Comparison of ENCODE assay signal across 25 mouse cellular contexts in the genomic region with DNA sequence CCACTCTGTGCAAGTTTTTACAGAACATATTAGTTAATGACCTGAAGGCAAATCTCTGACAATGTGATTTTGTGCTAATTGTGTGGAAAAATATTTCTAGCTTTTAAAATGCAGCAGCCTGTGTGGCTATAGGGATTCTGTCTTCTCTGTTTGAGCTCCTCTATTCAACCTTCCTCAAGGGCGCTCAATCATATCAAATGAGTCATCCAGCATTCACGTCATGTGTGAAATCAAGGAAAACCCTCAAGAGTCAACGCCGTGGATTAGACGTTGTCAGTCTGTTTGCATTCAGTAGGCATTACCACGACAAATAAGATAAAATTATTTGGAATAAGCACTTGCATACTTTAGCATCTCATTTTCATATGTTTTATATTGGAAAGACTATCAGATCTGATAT. TPM values are rescaled to one million over a fixed set of nuclear protein-coding genes. Genes with fewer than 3 reads are reported as not detected.
DNase-seq lines count a peak whose midpoint lies in the region; ATAC-seq and TF ChIP-seq lines count a peak whose summit lies in the region.
"Had no signal": no experiment of that assay in that cellular context is flagged by ENCODE, and none has a peak within 500 bp of the region (broad histone marks: within the 10 kb centered on the region; RNA-seq: fewer than 3 reads in every experiment).

No protein-coding gene starts in this region.

- H3K27ac ChIP-seq in midbrain, embryonic 11.5 days (ENCODE audit: low read depth, low read length): no peak overlapping the region
- no peak overlapping the region for H3K27ac ChIP-seq in midbrain, embryonic 10.5 days (replicated peaks)
- H3K27ac ChIP-seq in forebrain, embryonic 16.5 days (ENCODE audit: low read length): no peak overlapping the region
- H3K27ac ChIP-seq in midbrain, embryonic 13.5 days: no peak overlapping the region
- no peak overlapping the region for H3K27ac ChIP-seq in thymus, adult 2 months (ENCODE audit: control insufficient read depth, insufficient read depth, low read length)
- H3K27ac ChIP-seq: gastrocnemius, adult 2 months; heart, embryonic 10.5 days; left cerebral cortex, adult 2 months; limb, embryonic 10.5 days; stomach, postnatal 0 days had no signal

- 19% methylated on average over 6 of the region's 6 CpGs for WGBS in midbrain, embryonic 11.5 days
- WGBS in midbrain, embryonic 10.5 days: 34% methylated on average over 6 of the region's 6 CpGs
- WGBS in forebrain, embryonic 16.5 days: 15% methylated on average over 6 of the region's 6 CpGs
- 8% methylated on average over 6 of the region's 6 CpGs for WGBS in midbrain, embryonic 13.5 days
- WGBS in thymus, adult 2 months: 93% methylated on average over 6 of the region's 6 CpGs

- no peaks in the 10 kb centered on the region; the same call in 1 of the 2 replicates for H3K4me1 ChIP-seq in midbrain, embryonic 11.5 days (ENCODE audit: control insufficient read depth, insufficient read depth, low read length)
- H3K4me1 ChIP-seq in midbrain, embryonic 10.5 days: peaks cover 12% of the 10 kb centered on the region; the same call in 1 of the 2 replicates
- H3K4me1 ChIP-seq in forebrain, embryonic 16.5 days (replicated peaks; ENCODE audit: control insufficient read depth, insufficient read depth, low read length): 0 out of 2 replicates have a peak, but pooled peaks cover 2% of the 10 kb centered on the region
- H3K4me1 ChIP-seq in midbrain, embryonic 13.5 days (replicated peaks): 0 out of 2 replicates have a peak, but pooled peaks cover 3% of the 10 kb centered on the region
- H3K4me1 ChIP-seq in thymus, adult 2 months (replicated peaks; ENCODE audit: control insufficient read depth, insufficient read depth, low read length): no peaks in the 10 kb centered on the region
- H3K4me1 ChIP-seq: heart, embryonic 10.5 days; limb, embryonic 10.5 days had no signal

- TF ChIP-seq POLR2A in thymus, adult 2 months (IDR thresholded peaks at IDR 0.05; ENCODE audit: control insufficient read depth, extremely low read depth, insufficient read depth, low read length, poor library complexity): no peak

- no peak overlapping the region for H3K9ac ChIP-seq in midbrain, embryonic 11.5 days (ENCODE audit: low read length)
- no peak overlapping the region for H3K9ac ChIP-seq in forebrain, embryonic 16.5 days (replicated peaks; ENCODE audit: low read depth, low read length)
- no peak overlapping the region for H3K9ac ChIP-seq in midbrain, embryonic 13.5 days (replicated peaks)

- DNase-seq in midbrain, embryonic 11.5 days (ENCODE audit: low spot score, missing footprints): no peak
- no peak for DNase-seq in midbrain, embryonic 10.5 days (ENCODE audit: low spot score)
- no peak for DNase-seq in thymus, adult 2 months
- no peak for DNase-seq in heart, postnatal 10 days
- no peak for DNase-seq in left cerebral cortex, postnatal 25 days (ENCODE audit: low spot score in 2 of 2)
- DNase-seq: adrenal gland, adult 2 months; cerebellum, postnatal 10 days; embryo, embryonic 11 days; gastrocnemius, adult 2 months; kidney, adult 18-20 months; kidney, postnatal 14 days; lung, adult 2 months; right cerebral cortex, postnatal 4 days had no signal

- H3K4me3 ChIP-seq in midbrain, embryonic 11.5 days (ENCODE audit: low read depth, low read length): no peak overlapping the region
- no peak overlapping the region for H3K4me3 ChIP-seq in midbrain, embryonic 10.5 days
- H3K4me3 ChIP-seq in forebrain, embryonic 16.5 days (replicated peaks; ENCODE audit: low read length): no peak overlapping the region
- no peak overlapping the region for H3K4me3 ChIP-seq in midbrain, embryonic 13.5 days (replicated peaks)
- H3K4me3 ChIP-seq in thymus, adult 2 months (ENCODE audit: control insufficient read depth, insufficient read depth, low read length): no peak overlapping the region
- H3K4me3 ChIP-seq: gastrocnemius, adult 2 months; heart, embryonic 10.5 days; left cerebral cortex, adult 2 months; limb, embryonic 10.5 days had no signal

- ATAC-seq in midbrain, embryonic 11.5 days (ENCODE audit: low FRiP score): peak; percentile 81
- peak; percentile 64; the same call in 1 of the 2 replicates for ATAC-seq in forebrain, embryonic 16.5 days
- peak; percentile 90 for ATAC-seq in midbrain, embryonic 13.5 days

- no peaks in the 10 kb centered on the region for H3K27me3 ChIP-seq in midbrain, embryonic 11.5 days (ENCODE audit: control insufficient read depth, insufficient read depth, low read length)
- no peaks in the 10 kb centered on the region for H3K27me3 ChIP-seq in midbrain, embryonic 10.5 days (ENCODE audit: low read depth, poor library complexity, severe bottlenecking)
- no peaks in the 10 kb centered on the region for H3K27me3 ChIP-seq in forebrain, embryonic 16.5 days (replicated peaks; ENCODE audit: control insufficient read depth, insufficient read depth, low read length)
- H3K27me3 ChIP-seq in midbrain, embryonic 13.5 days: no peaks in the 10 kb centered on the region
- no peaks in the 10 kb centered on the region for H3K27me3 ChIP-seq in thymus, adult 2 months (ENCODE audit: control insufficient read depth, insufficient read depth, low read length)

- TF ChIP-seq CTCF in thymus, adult 2 months (IDR thresholded peaks at IDR 0.05; ENCODE audit: borderline replicate concordance, control insufficient read depth, extremely low read depth, insufficient read depth, low read length, poor library complexity): no peak

- no peaks in the 10 kb centered on the region for H3K9me3 ChIP-seq in midbrain, embryonic 11.5 days (ENCODE audit: control insufficient read depth, low read length)
- no peaks in the 10 kb centered on the region for H3K9me3 ChIP-seq in midbrain, embryonic 10.5 days (replicated peaks)
- no peaks in the 10 kb centered on the region for H3K9me3 ChIP-seq in forebrain, embryonic 16.5 days (ENCODE audit: control insufficient read depth, low read length)
- H3K9me3 ChIP-seq in midbrain, embryonic 13.5 days: no peaks in the 10 kb centered on the region
- H3K9me3 ChIP-seq: heart, embryonic 10.5 days; limb, embryonic 10.5 days had no signal

- intact Hi-C loops in heart, postnatal 10 days (cut with DNase I): no loop called here
- intact Hi-C loops in left cerebral cortex, postnatal 25 days (cut with DNase I): no loop called here

- H3K36me3 ChIP-seq in midbrain, embryonic 11.5 days (ENCODE audit: control insufficient read depth, insufficient read depth, low read length): no peaks in the 10 kb centered on the region
- H3K36me3 ChIP-seq in midbrain, embryonic 10.5 days: no peaks in the 10 kb centered on the region
- H3K36me3 ChIP-seq in forebrain, embryonic 16.5 days (ENCODE audit: control insufficient read depth, insufficient read depth): no peaks in the 10 kb centered on the region
- H3K36me3 ChIP-seq in midbrain, embryonic 13.5 days: no peaks in the 10 kb centered on the region
- H3K36me3 ChIP-seq in thymus, adult 2 months (ENCODE audit: control insufficient read depth, insufficient read depth, low read length): no peaks in the 10 kb centered on the region
- H3K36me3 ChIP-seq: heart, embryonic 10.5 days; limb, embryonic 10.5 days had no signal

- H3K4me2 ChIP-seq in midbrain, embryonic 11.5 days: no peak overlapping the region
- H3K4me2 ChIP-seq in forebrain, embryonic 16.5 days (ENCODE audit: low read length): no peak overlapping the region
- no peak overlapping the region; the same call in 1 of the 2 replicates for H3K4me2 ChIP-seq in midbrain, embryonic 13.5 days (replicated peaks)

RNA-seq across cellular contexts. Expression of a gene that starts 18.4 kb away (rescaled TPM):
- polyA plus RNA-seq in midbrain, embryonic 11.5 days (2014; fragmentation: Nextera tagmentation; extraction: Ambion mirVana): not detected in 2 replicates
- polyA plus RNA-seq in midbrain, embryonic 10.5 days (2016; fragmentation: Nextera tagmentation; extraction: Ambion mirVana): not detected in 2 replicates
- not detected in 2 replicates for polyA plus RNA-seq in forebrain, embryonic 16.5 days (2015; fragmentation: Nextera tagmentation; extraction: Ambion mirVana)
- not detected in 2 replicates for polyA plus RNA-seq in midbrain, embryonic 13.5 days (2015; fragmentation: Nextera tagmentation; extraction: Ambion mirVana)
- polyA plus RNA-seq in thymus, adult 2 months (2012; rRNA removed): not detected in 2 replicates
- not detected for total RNA-seq in heart, postnatal 10 days (2021)
- not detected for total RNA-seq in left cerebral cortex, postnatal 25 days (2021)
- total RNA-seq: adrenal gland, adult 2 months; gastrocnemius, adult 2 months; layer of hippocampus, adult 8-10 months; liver, adult 2 months; megakaryocyte-erythroid progenitor cell, adult 5-6 weeks had no signal
- polyA plus RNA-seq: adrenal gland, adult 2 months; C2C12; gonadal fat pad, adult 2 months; heart, embryonic 10.5 days; heart, postnatal 0 days; limb, embryonic 10.5 days; liver, adult 2 months; lung, adult 2 months; stomach, postnatal 0 days had no signal
